In genomic region chr9:124257200-124258066, GRCm38 (mm10) we compare ENCODE assay signal across 8 mouse cellular contexts. TPM values are rescaled to one million over a fixed set of nuclear protein-coding genes. Genes with fewer than 3 reads are reported as not detected.
DNase-seq lines count a peak whose midpoint lies in the region; ATAC-seq lines count a peak whose summit lies in the region.

No protein-coding gene starts in this region.

- no peak overlapping the region for H3K9ac ChIP-seq in forebrain, embryonic 15.5 days (replicated peaks)
- no peak overlapping the region for H3K9ac ChIP-seq in hindbrain, embryonic 11.5 days (ENCODE audit: low read depth, low read length)

- DNase-seq in forebrain, embryonic 10.5 days (ENCODE audit: extremely low spot score, low spot score): peak; percentile 88
- peak; percentile 34 to 35 for DNase-seq in B cell, adult 2 months
- peak; percentile 77 for DNase-seq in embryo, embryonic 11 days
- peak; percentile 81 for DNase-seq in hindbrain, embryonic 11.5 days (ENCODE audit: low spot score)
- peak; percentile 88 for DNase-seq in mesoderm, embryonic 11.5 days (ENCODE audit: low read depth, low spot score)
- peak; percentile 71 for DNase-seq in testis, postnatal 10 days (ENCODE audit: low spot score)

- no peak overlapping the region for H3K4me2 ChIP-seq in forebrain, embryonic 15.5 days (replicated peaks)
- no peak overlapping the region for H3K4me2 ChIP-seq in hindbrain, embryonic 11.5 days (replicated peaks; ENCODE audit: low read depth, low read length)

- no peak for ATAC-seq in forebrain, embryonic 15.5 days (replicated peaks)
- peak; percentile 67; the same call in 1 of the 2 replicates for ATAC-seq in hindbrain, embryonic 11.5 days (ENCODE audit: low FRiP score)
- ATAC-seq in inflammation-experienced regulatory T-cells, adult 6 months: no peak

- no peaks in the 10 kb centered on the region for H3K27me3 ChIP-seq in forebrain, embryonic 10.5 days (ENCODE audit: poor library complexity, severe bottlenecking)
- no peaks in the 10 kb centered on the region for H3K27me3 ChIP-seq in forebrain, embryonic 15.5 days
- H3K27me3 ChIP-seq in hindbrain, embryonic 11.5 days (ENCODE audit: control insufficient read depth, insufficient read depth, low read length): no peaks in the 10 kb centered on the region

- H3K36me3 ChIP-seq in forebrain, embryonic 10.5 days (replicated peaks): no peaks in the 10 kb centered on the region
- H3K36me3 ChIP-seq in forebrain, embryonic 15.5 days: no peaks in the 10 kb centered on the region
- no peaks in the 10 kb centered on the region for H3K36me3 ChIP-seq in hindbrain, embryonic 11.5 days (ENCODE audit: control insufficient read depth, insufficient read depth, low read length)

- H3K27ac ChIP-seq in forebrain, embryonic 10.5 days: no peak overlapping the region
- no peak overlapping the region for H3K27ac ChIP-seq in forebrain, embryonic 15.5 days (replicated peaks)
- H3K27ac ChIP-seq in hindbrain, embryonic 11.5 days (ENCODE audit: low read depth, low read length): no peak overlapping the region

- WGBS in forebrain, embryonic 10.5 days: 49% methylated on average over 1 of the region's 1 CpGs
- 47% methylated on average over 1 of the region's 1 CpGs for WGBS in forebrain, embryonic 15.5 days
- WGBS in hindbrain, embryonic 11.5 days: 61% methylated on average over 1 of the region's 1 CpGs

- no peak overlapping the region for H3K4me3 ChIP-seq in forebrain, embryonic 10.5 days
- no peak overlapping the region for H3K4me3 ChIP-seq in forebrain, embryonic 15.5 days
- no peak overlapping the region for H3K4me3 ChIP-seq in hindbrain, embryonic 11.5 days (ENCODE audit: low read depth, low read length)

- H3K4me1 ChIP-seq in forebrain, embryonic 10.5 days: no peaks in the 10 kb centered on the region; the same call in 1 of the 2 replicates
- no peaks in the 10 kb centered on the region for H3K4me1 ChIP-seq in forebrain, embryonic 15.5 days
- no peaks in the 10 kb centered on the region for H3K4me1 ChIP-seq in hindbrain, embryonic 11.5 days (replicated peaks; ENCODE audit: control insufficient read depth, insufficient read depth, low read length)

- H3K9me3 ChIP-seq in forebrain, embryonic 10.5 days: peaks cover 11% of the 10 kb centered on the region
- H3K9me3 ChIP-seq in forebrain, embryonic 15.5 days: 0 out of 2 replicates have a peak, but pooled peaks cover 4% of the 10 kb centered on the region
- H3K9me3 ChIP-seq in hindbrain, embryonic 11.5 days (ENCODE audit: control insufficient read depth, low read length): 0 out of 2 replicates have a peak, but pooled peaks cover 2% of the 10 kb centered on the region

RNA-seq across cellular contexts. Expression of gene 2010315B03Rik, which starts 55.1 kb away (rescaled TPM):
- polyA plus RNA-seq in forebrain, embryonic 10.5 days (2016; fragmentation: Nextera tagmentation; extraction: Ambion mirVana): 9.9 and 10.0 TPM in 2 replicates
- polyA plus RNA-seq in forebrain, embryonic 15.5 days (2015; fragmentation: Nextera tagmentation; extraction: Ambion mirVana): 9.0 and 10.9 TPM in 2 replicates
- 4.8 and 7.8 TPM in 2 replicates for polyA plus RNA-seq in hindbrain, embryonic 11.5 days (2014; fragmentation: Nextera tagmentation; extraction: Ambion mirVana)
- 10 to 100 TPM; 23.3 to 29.3 (median 26.4) TPM for polyA plus RNA-seq in inflammation-experienced regulatory T-cells, adult 6 months (2017; shearing (Covaris generic))

Comparison
In these comparisons a context has a peak if more than half of its experiments do, and no peak if none do; other contexts are left out.
1. DNase-seq: peak in every context shown above with its lines; median percentile 88 in forebrain, embryonic 10.5 days; 88 in mesoderm, embryonic 11.5 days; 81 in hindbrain, embryonic 11.5 days; 77 in embryo, embryonic 11 days; 71 in testis, postnatal 10 days; 34 in B cell, adult 2 months.